Mouse (Mus musculus): ENCODE results near the gene Drd3.

DNA sequence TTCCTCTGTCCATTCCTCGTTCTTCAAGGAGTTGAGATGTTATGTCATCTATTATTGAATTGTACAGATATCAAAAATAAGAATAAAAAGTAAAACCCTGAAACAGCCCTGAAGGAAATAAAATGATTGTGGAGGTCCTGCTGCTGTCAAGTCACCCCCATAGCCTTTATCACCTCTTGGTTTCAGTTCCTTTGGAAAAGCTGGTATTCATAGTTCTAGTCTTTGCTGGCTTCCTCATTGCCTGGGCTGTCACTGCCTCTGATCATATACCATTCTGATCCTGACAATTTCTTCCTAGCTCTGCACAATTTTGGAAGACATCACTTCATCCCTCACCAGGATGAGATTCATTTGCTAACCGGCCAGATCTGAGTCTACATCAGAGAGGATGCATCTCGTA lies 23.1 kb downstream of the Drd3 start:
- TF ChIP-seq POLR2A (IDR thresholded peaks at IDR 0.05; ENCODE audit: borderline replicate concordance, extremely low read depth, insufficient read depth, insufficient read length, poor library complexity, severe bottlenecking) (no peak), CTCF (IDR thresholded peaks at IDR 0.05; ENCODE audit: borderline replicate concordance, extremely low read depth, insufficient read depth, insufficient read length) (no peak)

All from brain, embryonic 14.5 days (tissue).